Mouse (Mus musculus) lung, postnatal 0 days (tissue): ENCODE data around the gene Cma2.

ENCODE experiments used
- CTCF ChIP-seq: IDR thresholded peaks from 2 replicates; pipeline ENCODE4 v1.5.1; 2016; ENCODE audit warnings: antibody characterized with exemption, mild to moderate bottlenecking
- EP300 ChIP-seq: IDR thresholded peaks from 2 replicates; pipeline ENCODE4 v1.6.1; 2016; ENCODE audit warnings: antibody characterized with exemption, mild to moderate bottlenecking, control low read depth

- no peak for TF ChIP-seq CTCF
- TF ChIP-seq EP300: no peak
Measured at GRCm38 (mm10) chr14:55963263-55963662, 12.5 kb downstream of the Cma2 start.
